Mouse (Mus musculus): ENCODE data around the gene Adgrf1.
A peak's percentile ranks its signal among the peaks of the same experiment; 100 is the strongest.

The Adgrf1 gene

GRCm38 (mm10) chr17:43270161-43270560, at the start of gene Adgrf1:
TSS of gene Adgrf1 (plus strand) at chr17:43270329.
- DNase-seq (ENCODE audit: low read depth): no peak

DNA sequence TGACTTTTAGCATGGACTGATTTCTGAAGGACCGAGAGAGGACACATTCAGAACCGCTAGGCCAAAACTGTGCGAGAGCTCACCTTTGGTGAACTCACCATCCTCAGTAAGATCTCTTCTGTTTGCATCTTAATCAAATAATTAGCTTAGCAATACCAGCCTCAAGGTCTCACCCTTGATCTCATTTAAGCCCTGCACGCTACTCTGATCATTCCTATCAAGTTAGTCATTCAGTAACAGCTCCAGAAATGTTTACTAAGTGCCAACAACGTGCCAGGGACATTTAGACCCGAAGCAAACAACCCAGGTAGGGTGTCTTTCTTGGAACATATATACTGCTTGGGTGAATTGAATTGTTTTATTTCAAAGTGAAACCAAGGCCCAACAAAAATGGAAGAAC, 44.0 kb upstream of the Adgrf1 start:
- DNase-seq (ENCODE audit: low read depth): no peak

- DNase-seq (ENCODE audit: low read depth): no peak
Measured at GRCm38 (mm10) chr17:43229621-43230513, 40.3 kb upstream of the Adgrf1 start.

DNA sequence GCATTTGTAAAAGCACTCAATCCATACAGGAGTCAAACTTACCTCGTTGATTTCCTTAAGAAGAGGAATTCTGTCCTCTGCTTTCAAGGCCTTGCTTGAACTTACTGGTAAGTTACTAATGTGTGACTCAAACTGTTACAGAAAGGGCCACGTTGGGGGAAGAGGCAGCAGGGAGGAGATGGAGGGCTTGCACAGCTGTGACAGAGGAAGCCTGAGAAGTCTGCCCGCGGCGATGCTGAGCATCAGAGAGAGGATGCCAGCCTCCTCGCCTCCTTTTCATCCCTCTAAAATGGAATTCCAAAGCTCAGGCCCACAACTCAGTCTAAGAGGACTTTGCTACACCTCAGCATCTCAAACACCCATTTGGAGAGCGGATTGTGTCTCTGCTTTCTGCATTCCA, 39.3 kb upstream of the Adgrf1 start:
- no peak for DNase-seq (ENCODE audit: low read depth)

DNA sequence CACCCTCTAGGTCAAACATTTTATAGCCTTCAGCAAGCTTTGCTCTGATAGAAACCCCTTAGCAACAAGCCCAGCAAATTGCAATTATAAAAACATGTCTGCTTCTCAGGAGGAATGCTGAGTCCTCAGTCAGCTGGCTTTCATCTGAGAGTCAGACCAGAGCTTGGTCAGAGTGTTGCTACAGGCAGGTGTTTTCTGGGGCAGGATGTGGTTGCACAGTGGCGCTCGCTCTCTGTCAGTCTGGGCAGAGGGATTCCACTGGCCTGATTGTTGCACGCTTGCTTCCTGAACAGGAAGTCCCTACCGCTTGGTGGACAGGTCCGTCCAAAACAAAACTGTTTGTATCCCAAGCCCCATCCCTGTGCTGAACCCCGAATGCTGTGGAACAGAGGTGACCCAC, 37.4 kb upstream of the Adgrf1 start:
- DNase-seq (ENCODE audit: low read depth): no peak

- no peak for DNase-seq (ENCODE audit: low read depth)
Measured at GRCm38 (mm10) chr17:43236656-43237250, 33.4 kb upstream of the Adgrf1 start.

DNA sequence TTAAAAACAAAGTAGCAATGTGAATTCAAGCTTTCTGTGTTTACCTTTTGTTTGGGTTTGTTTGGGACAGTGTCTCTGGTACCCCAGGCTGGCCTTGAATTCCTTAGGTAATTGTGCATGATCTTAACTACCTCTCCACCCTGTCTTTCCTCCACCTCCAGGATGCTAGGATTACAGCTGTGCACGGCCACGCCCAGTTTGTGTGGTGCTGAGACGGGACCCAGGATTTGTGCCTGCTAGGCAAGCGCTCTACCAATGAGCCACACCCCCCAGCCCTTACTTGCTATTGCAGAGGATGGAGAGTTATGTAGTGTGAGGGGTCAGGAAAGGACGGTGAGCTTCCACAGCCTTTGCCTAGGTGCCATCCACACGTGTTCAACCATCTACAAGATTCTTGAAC, 31.1 kb upstream of the Adgrf1 start:
- DNase-seq (ENCODE audit: low read depth): no peak

DNA sequence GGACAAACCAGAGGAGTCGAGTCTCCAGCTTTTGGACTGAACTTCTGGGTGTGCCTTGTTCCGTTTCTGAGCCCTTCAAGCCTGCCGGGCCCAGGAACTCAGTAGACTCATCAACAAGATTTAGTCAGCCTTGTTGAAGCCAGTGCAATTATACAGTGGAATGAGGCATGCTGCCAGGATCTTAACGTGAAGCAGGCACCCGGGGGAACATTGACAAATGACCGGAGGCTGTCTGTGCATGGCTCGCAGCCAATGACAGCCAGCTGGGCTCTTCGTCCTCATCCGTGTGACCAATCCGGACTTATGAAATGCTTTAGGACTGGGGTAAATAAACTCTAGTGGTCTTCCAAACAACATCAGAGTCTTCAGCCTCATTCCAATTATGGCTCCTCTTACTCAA, 29.0 kb upstream of the Adgrf1 start:
- DNase-seq (ENCODE audit: low read depth): no peak

- DNase-seq (ENCODE audit: low read depth): no peak
Measured at GRCm38 (mm10) chr17:43242609-43243008, 27.5 kb upstream of the Adgrf1 start.

DNA sequence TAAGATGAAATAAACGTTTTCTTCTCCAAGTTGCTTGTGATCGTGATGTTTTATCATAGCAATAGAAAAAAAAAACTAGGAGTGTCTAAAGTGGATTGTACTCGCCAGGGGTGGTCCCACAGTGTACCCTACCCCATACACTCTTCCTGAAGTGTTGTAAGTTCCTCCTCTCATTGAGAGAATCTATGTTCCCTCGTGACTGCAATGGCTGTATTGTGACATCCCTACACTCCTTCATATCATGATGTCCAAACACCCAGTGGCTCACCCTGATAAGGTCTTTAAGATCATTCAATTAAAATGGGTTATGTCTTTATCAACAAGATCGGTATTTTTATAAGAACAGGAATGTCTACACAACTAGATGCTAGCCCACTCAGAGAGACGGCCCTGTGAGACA, 24.8 kb upstream of the Adgrf1 start:
- no peak for DNase-seq (ENCODE audit: low read depth)

DNA sequence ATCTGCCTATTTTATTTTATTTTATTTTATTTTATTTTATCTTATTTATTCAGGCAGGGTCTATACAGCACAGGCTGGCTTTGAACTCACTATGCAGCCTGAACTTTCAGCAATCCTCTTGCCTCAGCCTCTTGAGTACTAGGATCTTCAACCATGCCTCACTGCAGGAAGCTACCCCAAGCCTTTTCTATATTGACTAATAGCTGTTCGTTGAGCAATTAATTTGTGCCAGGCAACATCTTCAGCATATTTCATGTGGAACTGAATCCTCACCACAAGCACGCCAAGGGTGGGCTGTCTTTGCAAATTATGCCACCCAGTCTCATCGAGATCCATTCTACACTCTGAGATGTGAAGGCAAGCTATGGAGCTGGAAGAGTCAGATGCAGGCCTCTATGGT, 22.9 kb upstream of the Adgrf1 start:
- no peak for DNase-seq (ENCODE audit: low read depth)

- no peak for DNase-seq (ENCODE audit: low read depth)
Measured at GRCm38 (mm10) chr17:43249645-43250044, 20.5 kb upstream of the Adgrf1 start.

DNA sequence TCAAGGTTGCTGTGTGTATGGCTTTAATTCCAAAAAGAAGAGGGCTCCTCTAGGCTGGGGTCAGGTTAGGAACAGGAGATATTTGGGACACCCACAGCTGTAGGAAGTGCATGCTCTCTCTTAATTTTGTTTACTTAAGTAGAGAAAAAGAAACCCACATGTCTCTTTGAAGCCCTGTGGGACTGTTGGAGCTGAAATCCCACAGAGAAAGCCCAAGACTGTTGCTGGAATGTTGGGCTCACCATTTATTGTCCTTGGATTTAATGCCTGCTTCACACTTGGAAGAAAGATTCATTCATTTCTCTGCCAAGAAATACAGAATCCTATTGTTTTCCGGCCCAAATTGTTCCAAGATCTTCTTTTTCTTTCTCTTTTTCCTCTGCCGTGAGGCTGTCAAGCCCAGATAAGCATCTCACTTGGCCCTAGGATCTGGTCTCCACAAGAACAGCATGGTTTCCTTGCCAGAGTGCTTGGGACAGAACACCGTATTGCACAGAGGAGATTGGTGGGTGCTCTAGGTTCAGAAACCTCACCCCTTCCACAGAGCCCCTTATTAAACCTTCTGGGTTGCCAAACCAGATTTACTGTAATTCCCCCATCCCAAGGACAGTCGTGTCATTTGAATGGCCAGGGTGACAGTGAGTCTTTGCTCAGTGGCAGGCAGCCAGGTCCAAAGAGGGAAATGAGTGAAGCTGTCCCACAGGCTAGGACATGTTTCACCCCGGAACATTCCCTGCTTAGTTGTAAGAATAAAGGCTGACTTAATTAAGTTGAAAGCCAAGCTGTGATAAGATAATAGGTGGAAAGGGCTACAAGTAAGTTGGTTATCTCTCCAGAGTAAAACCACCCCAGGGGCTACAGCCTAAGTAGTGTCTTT, 18.6 kb upstream of the Adgrf1 start:
- DNase-seq (ENCODE audit: low read depth): no peak

- DNase-seq (ENCODE audit: low read depth): no peak
Measured at GRCm38 (mm10) chr17:43252846-43253245, 17.3 kb upstream of the Adgrf1 start.

- no peak for DNase-seq (ENCODE audit: low read depth)
Measured at GRCm38 (mm10) chr17:43254261-43254660, 15.9 kb upstream of the Adgrf1 start.

DNA sequence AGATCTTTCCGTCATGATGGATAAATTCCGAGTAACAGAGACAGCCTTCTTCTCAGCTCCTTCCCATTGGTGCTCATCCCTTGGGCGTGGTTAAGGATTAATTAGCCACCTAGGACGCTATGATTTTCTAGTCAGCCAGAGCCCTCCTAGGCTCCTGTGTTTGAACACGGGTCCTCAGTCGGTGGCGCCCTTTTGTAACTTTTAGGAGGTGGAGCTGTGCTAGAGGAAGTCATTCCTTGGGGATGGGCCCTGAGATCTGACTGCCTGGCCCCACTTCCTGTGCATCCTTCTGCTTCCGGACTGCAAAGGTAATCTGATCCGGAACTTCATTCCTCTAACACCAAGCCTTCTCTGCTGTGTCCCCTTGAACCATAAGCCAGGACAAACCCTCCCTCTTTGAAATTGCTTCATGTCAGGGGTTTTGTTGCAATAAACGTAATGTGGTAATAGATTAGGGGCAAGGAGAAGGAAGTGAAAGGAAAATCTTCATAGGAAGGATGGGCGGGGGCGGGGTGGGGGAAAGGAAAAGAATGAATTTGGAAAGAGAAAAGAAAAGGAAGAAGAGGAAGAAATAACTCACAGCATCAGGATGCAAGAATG, 13.5 kb upstream of the Adgrf1 start:
- DNase-seq (ENCODE audit: low read depth): no peak

GRCm38 (mm10) chr17:43257699-43258098, 12.4 kb upstream of the Adgrf1 start:
- DNase-seq (ENCODE audit: low read depth): no peak

GRCm38 (mm10) chr17:43261937-43262336, 8.2 kb upstream of the Adgrf1 start:
- DNase-seq (ENCODE audit: low read depth): no peak

GRCm38 (mm10) chr17:43264739-43265138, 5.4 kb upstream of the Adgrf1 start:
- peak; percentile 50 for DNase-seq (ENCODE audit: low read depth)

- peak; percentile 46 for DNase-seq (ENCODE audit: low read depth)
Measured at GRCm38 (mm10) chr17:43265178-43265837, 4.8 kb upstream of the Adgrf1 start.

DNA sequence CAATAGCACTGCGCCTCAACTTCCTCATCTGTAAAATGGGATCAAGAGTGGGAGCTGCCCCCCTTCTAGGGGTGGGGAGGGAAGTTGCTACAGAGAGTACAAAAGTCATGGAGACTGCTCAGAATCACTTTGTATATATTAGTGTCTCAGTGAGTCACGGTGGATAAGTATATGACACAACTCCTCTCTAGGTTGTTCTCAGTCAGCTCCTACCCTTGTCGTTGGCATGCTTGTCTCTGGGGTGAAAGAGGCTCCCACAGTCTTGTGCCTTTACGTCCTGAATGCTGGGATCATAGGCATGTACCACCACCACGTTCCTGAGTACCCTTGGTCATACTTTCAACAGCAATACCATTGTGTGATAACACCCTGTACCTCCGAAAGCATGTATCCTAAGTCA, 4.2 kb upstream of the Adgrf1 start:
- DNase-seq (ENCODE audit: low read depth): no peak

- DNase-seq (ENCODE audit: low read depth): no peak
Measured at GRCm38 (mm10) chr17:43266636-43267035, 3.5 kb upstream of the Adgrf1 start.
